Mouse (Mus musculus) lung, adult 2 months (tissue): ENCODE measurements around the gene Klhl7.

Source experiments
- CTCF ChIP-seq: fragments of 200-500 bp; IDR thresholded peaks from 2 replicates; pipeline ENCODE4 v1.5.1; 2011; ENCODE audit warnings: mild to moderate bottlenecking, low read length, control low read depth; ENCODE audit not compliant: insufficient read depth
- POLR2A ChIP-seq: fragments of 200-500 bp; IDR thresholded peaks from 2 replicates; pipeline ENCODE4 v1.6.1; 2011; ENCODE audit warnings: low read depth, mild to moderate bottlenecking, control low read depth, low read length, borderline replicate concordance; ENCODE audit errors: extremely low read depth

- no peak for TF ChIP-seq POLR2A
- TF ChIP-seq CTCF, result no peak
Observed at GRCm38 (mm10) chr5:24112116-24112903, 11.9 kb downstream of the Klhl7 start.
